Mouse (Mus musculus) heart, postnatal 10 days (tissue): ENCODE data around the gene Ttc7b. TPM values are rescaled to one million over a fixed set of nuclear protein-coding genes. Genes with fewer than 3 reads are reported as not detected.
A peak's percentile ranks its signal among the peaks of the same experiment; 100 is the strongest.

Source experiments
- DNase-seq, 2 experiments: peaks; one replicate each; pipeline ENCODE4 v3.0.0; 2021
- intact Hi-C: fragments of 180-260 bp; cut with DNase I; formaldehyde crosslinking; loops from one replicate; pipeline ENCODE4 v1.15.1; 2025
- total RNA-seq, 2 experiments: library from RNA; stranded (reverse); gene quantifications; 2 replicates each; pipeline ENCODE4 v1.2.3; 2021

The Ttc7b gene
- total RNA-seq, 2 experiments from 2014 or later: 70.5 to 78.3 TPM

GRCm38 (mm10) chr12:100316094-100316493 lies 204.5 kb downstream of the Ttc7b start:
- intact Hi-C loops: no loop called here
- DNase-seq: no peak

- DNase-seq: no peak
- intact Hi-C loops: no loop called here
Observed at GRCm38 (mm10) chr12:100315119-100315885, 205.3 kb downstream of the Ttc7b start.

- DNase-seq: no peak
- intact Hi-C loops: no loop called here
Observed at GRCm38 (mm10) chr12:100313785-100314375, 206.7 kb downstream of the Ttc7b start.

- intact Hi-C loops: no loop called here
- no peak for DNase-seq
Observed at GRCm38 (mm10) chr12:100313209-100313608, 207.4 kb downstream of the Ttc7b start.

GRCm38 (mm10) chr12:100310471-100311392 lies 209.9 kb downstream of the Ttc7b start:
- peak in 1 of 2 experiments; percentile 21 for DNase-seq
- intact Hi-C loops: no loop called here

- DNase-seq: no peak
- intact Hi-C loops: loop anchor here (10.0 kb wide), 1 partner anchor 104 kb away; no protein-coding TSS in a partner anchor
Observed at GRCm38 (mm10) chr12:100309201-100309600, 211.4 kb downstream of the Ttc7b start.

GRCm38 (mm10) chr12:100307501-100308260 lies 212.9 kb downstream of the Ttc7b start:
- intact Hi-C loops: loop anchor here (10.0 kb wide), 1 partner anchor 103 kb away; no protein-coding TSS in a partner anchor
- peak; percentile 81 to 84 for DNase-seq

- intact Hi-C loops: loop anchor here (10.0 kb wide), 1 partner anchor 102 kb away; no protein-coding TSS in a partner anchor
Observed at GRCm38 (mm10) chr12:100306336-100306735, 214.3 kb downstream of the Ttc7b start.

GRCm38 (mm10) chr12:100305051-100305673 lies 215.5 kb downstream of the Ttc7b start:
- intact Hi-C loops: loop anchor here (10.0 kb wide), 1 partner anchor 100 kb away; no protein-coding TSS in a partner anchor
- peak in 1 of 2 experiments; percentile 37 for DNase-seq

More at GRCm38 (mm10) chr12:100306336-100306735, 214.3 kb downstream of the Ttc7b start:
- no peak for DNase-seq

GRCm38 (mm10) chr12:100304280-100304679 lies 216.3 kb downstream of the Ttc7b start:
- intact Hi-C loops: loop anchor here (10.0 kb wide), 1 partner anchor 99 kb away; no protein-coding TSS in a partner anchor
- no peak for DNase-seq

GRCm38 (mm10) chr12:100303141-100303540 lies 217.5 kb downstream of the Ttc7b start:
- intact Hi-C loops: loop anchor here (10.0 kb wide), 1 partner anchor 98 kb away; no protein-coding TSS in a partner anchor
- no peak for DNase-seq

- no peak for DNase-seq
- intact Hi-C loops: loop anchor here (10.0 kb wide), 1 partner anchor 96 kb away; no protein-coding TSS in a partner anchor
Observed at GRCm38 (mm10) chr12:100300446-100300845, 220.2 kb downstream of the Ttc7b start.

GRCm38 (mm10) chr12:100299322-100299726 lies 221.3 kb downstream of the Ttc7b start:
- DNase-seq: no peak
- intact Hi-C loops: no loop called here

GRCm38 (mm10) chr12:100298788-100299187 lies 221.8 kb downstream of the Ttc7b start:
- intact Hi-C loops: no loop called here

GRCm38 (mm10) chr12:100297961-100298360 lies 222.7 kb downstream of the Ttc7b start:
- intact Hi-C loops: no loop called here
- DNase-seq: no peak

More at GRCm38 (mm10) chr12:100298788-100299187, 221.8 kb downstream of the Ttc7b start:
- no peak for DNase-seq

- intact Hi-C loops: no loop called here
- DNase-seq: no peak
Observed at GRCm38 (mm10) chr12:100294457-100294856, 226.2 kb downstream of the Ttc7b start.

- intact Hi-C loops: no loop called here
Observed at GRCm38 (mm10) chr12:100293956-100294355, 226.7 kb downstream of the Ttc7b start.

GRCm38 (mm10) chr12:100290711-100291685 lies 229.6 kb downstream of the Ttc7b start:
- DNase-seq: peak in 1 of 2 experiments; percentile 58
- intact Hi-C loops: no loop called here

More at GRCm38 (mm10) chr12:100293956-100294355, 226.7 kb downstream of the Ttc7b start:
- DNase-seq: peak; percentile 75 to 81
